Mouse (Mus musculus) cerebellum, postnatal 14 days (tissue): ENCODE measurements around the gene Krtcap3.
A peak's percentile ranks its signal among the peaks of the same experiment; 100 is the strongest.

Source experiments
- DNase-seq, 2 experiments: peaks; one replicate each; pipeline ENCODE4 v3.0.0; 2021; ENCODE audit warnings: mixed read lengths in 2 of 2

The Krtcap3 gene

GRCm38 (mm10) chr5:31253806-31254205 lies 2.3 kb downstream of the Krtcap3 start:
- no peak for DNase-seq

- DNase-seq: no peak
These were observed 3.0 kb downstream of the Krtcap3 start for GRCm38 (mm10) chr5:31254452-31254851.

DNA sequence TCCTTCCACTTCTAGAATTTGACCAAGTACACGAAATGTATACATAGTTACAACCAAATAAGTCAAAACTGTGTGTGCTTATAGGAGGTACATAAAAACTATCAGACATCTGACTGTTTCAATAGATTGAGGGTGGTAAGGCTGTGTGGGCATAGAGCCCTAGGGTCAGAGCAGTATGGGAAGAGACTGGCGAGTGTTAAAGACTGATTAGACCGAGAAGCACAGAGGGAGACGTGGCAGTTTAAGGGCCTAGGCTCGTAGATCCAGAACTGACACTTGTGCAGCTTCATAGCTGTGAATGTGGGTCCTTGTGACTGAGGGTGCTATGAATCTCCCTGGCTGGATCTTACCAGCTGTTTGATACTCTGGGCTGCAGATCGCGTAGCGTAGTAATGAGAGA lies 3.4 kb downstream of the Krtcap3 start:
- DNase-seq: no peak

- DNase-seq: no peak
These were observed 3.9 kb downstream of the Krtcap3 start for GRCm38 (mm10) chr5:31255381-31255780.

- no peak for DNase-seq
These were observed 4.5 kb downstream of the Krtcap3 start for GRCm38 (mm10) chr5:31255971-31256370.

DNA sequence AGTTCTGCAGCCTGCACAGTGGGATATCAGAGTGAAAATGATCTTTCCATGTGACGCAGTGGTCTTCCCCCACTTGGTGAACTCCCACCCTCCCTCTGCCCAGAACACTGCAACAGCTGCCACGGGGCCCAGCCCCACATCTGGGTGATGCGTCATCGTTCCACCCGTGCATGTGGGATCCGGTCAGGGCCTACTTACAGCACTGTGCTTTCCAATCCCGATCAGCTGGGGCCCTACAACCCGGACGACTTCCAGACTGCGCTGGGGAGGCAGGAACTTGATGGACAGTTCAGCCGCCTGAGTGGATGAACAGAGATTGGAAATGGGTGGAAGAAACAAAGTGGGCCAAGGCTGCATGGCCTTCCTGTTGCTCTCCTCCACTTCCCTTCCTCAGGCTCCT lies 6.1 kb downstream of the Krtcap3 start:
- no peak for DNase-seq

DNA sequence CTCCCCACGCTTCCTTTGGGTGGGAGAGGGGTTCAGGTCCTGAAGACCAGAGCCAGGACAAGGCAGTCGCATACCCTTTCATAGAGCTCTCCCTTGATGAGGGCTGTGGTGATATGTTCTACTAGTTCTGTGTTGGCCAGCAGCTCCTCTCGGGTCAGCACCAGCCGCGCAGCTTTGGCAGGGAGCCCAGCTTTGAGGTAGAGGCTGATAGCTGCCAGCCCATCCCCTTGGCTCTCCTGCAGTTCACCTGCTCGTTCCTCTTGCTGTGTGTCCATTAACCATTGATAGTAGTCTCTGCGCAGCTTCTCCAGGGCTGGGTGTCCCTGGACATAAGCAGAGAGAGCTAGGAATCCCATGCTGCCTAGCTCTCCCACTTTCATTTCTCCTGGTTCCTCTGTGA lies 14.6 kb downstream of the Krtcap3 start:
- DNase-seq: peak; percentile 50 to 58

GRCm38 (mm10) chr5:31267686-31268085 lies 16.2 kb downstream of the Krtcap3 start:
- DNase-seq: no peak

GRCm38 (mm10) chr5:31273018-31273417 lies 21.5 kb downstream of the Krtcap3 start:
- DNase-seq: no peak

DNA sequence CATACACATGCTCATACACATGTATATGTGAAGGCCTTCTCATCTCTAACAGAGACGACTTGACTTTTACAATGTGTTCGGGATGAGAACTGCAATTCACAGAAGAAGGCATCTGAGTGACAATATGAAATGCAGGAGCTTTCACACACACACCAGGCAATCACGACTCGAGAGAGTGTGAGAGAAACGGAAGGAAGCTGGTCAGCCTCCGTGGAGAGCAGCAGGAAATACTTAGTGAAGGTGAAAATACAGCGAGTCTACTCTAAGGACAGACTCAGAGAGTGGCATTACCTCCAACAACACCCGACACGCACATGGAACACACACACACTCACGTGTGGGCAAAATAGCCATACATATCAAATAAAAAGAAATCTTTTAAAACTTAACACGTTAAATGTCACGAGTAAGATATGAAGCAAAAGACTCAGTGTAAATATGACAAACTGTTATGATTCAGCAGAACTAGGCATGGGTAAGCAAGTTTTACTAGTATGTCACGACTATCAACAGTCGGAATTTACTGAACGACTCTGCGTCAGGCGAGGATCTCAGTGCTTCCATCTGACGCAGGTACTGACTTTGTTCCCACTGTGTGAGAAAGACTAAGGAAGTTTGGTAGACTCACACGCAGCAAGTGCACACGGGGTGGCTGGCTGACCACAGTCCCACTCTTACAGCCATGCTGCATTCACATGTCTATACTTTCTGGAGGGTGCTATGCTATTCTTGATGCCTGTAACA lies 27.9 kb downstream of the Krtcap3 start:
- no peak for DNase-seq

DNA sequence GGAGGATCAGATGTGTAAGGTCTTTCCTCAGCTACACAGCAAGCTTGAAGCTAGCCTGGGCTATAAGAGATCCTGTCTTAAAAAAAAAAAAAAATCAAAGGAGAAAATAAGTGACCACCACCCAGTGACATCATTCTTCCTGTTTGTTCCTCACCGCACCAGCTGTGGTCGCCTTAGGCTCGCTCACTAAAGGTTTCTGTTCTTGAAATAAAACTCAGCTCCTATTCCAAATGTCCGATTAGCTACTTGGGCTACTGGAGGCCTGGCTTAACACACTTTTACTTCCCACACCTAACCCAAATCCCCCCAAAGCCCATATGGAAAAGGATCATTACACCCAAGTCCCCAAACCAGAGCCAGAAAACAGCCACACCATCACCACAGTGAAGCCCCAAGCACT lies 36.7 kb downstream of the Krtcap3 start:
- DNase-seq: no peak

GRCm38 (mm10) chr5:31288655-31289054 lies 37.2 kb downstream of the Krtcap3 start:
- DNase-seq: no peak

DNA sequence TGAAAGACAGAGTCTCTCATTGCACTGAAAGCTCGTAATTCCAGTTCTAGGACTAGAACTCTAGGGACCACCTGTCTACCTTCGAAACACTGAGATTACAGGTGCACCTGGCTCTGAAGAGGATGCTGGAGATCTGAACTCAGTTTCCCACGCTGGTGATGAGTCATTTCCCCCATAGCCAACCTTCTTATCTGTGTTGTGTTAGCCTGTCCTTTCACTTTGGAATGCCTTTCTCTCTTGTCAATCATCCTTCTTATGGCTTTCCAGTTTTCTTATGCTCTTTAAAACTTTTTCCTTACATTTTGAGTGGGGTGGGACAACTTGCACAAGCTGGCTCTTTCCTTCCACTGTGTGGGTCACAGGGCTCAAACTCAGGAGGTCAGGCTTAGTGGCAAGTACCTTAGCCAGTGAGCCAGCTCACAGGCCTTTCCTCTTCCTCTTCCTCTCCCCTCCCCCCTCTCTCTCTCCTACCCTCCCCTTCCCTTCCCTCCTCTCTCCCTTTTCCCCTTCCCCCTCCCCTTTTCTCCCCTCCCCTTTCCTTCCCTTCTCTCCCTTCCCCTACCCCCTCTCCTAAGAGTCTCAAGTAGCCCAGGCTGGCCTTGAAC lies 38.2 kb downstream of the Krtcap3 start:
- DNase-seq: no peak

GRCm38 (mm10) chr5:31290521-31291360 lies 39.2 kb downstream of the Krtcap3 start, which contains the start of gene Ift172:
Ift172 (minus strand) TSS chr5:31291116.
- DNase-seq: peak; percentile 97 to 98

DNA sequence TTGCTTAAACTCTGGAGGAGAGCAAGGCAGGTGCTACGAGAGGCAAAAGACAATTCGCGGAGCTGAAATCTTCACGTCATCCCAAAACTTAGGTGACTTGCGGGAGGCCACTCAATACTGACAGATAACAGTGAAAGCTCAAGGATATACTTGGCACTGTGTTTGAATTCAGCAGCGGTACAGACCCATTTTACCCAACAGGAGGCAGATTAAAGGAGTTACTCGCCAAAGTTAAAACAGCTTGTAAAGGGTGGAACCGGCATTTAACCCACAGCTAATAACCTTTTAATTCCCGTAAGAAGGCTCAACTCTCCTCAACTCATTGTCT lies 39.8 kb downstream of the Krtcap3 start:
- DNase-seq: no peak

- peak; percentile 28 to 29 for DNase-seq
These were observed 43.6 kb downstream of the Krtcap3 start for GRCm38 (mm10) chr5:31294964-31295605.

- DNase-seq: peak; percentile 79 to 81
These were observed 44.2 kb downstream of the Krtcap3 start, which contains the start of gene Fndc4 for GRCm38 (mm10) chr5:31295606-31296141. Fndc4 (minus strand) TSS chr5:31296080.

DNA sequence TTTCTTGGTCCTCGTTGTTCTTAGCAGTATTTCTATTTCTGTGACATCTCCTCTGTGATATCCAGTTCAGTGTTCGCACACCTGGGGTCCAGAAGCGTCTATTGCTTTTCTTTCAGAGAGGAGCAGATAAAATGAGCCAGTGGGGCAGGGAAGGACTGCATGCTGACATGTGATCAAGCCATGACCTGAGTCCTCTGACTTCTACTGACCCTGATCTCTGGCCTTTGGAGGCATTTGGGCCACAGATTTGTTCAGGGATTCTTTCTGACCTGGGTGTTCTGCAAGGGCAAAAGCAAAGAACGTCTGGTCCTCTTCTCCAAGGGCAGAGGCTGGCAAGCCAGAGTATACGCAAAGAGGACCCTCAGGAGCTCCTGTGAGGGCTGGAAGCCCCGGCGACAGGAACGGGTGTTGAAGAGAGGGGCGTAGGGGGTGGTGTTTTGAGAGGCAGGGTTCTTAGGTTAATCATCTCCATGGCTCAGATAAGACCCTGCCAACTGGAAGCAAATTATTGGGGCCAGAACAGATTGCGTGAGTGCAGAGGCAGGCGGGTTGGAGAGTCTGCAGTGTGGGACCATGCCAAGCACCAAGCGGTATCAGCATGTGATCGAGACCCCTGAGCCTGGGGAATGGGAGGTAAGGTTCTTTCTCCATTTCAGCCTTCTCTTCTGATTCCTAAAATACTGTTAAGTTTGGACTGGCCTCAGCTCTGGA lies 45.7 kb downstream of the Krtcap3 start, which contains the start of gene Gckr:
Gene Gckr, plus strand, starts transcription at position 397 of the 711 bp plus-strand sequence.
- DNase-seq: no peak

DNA sequence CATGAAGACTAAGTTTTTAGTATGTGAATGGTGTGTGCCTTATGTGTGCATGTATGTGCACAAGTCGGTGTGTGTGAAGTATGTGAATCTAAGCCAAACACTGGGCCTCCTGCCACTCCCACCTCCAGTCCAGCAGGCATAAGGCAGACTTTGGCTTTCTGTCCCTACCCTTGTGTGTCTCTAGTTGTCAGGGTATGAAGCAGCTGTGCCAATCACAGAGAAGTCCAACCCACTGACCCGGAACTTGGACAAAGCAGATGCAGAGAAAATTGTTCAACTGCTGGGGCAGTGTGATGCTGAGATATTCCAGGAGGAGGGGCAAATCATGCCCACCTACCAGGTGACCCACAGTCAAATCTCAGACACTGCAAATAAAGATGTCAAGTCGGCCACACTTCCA lies 46.5 kb downstream of the Krtcap3 start:
- no peak for DNase-seq

- no peak for DNase-seq
These were observed 47.0 kb downstream of the Krtcap3 start for GRCm38 (mm10) chr5:31298486-31298885.

DNA sequence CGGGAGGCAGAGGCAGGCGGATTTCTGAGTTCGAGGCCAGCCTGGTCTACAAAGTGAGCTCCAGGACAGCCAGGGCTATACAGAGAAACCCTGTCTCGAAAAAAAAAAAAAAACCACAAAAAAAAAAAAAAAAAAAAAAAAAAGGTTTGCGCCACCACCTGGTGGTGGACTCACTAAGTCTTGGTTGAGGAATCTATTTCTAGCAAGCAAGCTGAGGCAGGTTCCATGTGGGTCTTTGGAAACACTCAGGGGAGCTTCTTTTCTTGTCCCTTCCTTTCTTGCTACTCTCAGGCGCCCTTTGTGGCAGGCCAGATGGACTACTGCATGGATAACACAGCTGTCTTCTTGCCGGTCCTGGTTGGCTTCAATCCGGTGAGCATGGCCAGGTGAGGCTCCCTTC lies 50.4 kb downstream of the Krtcap3 start:
- no peak for DNase-seq
